Mouse (Mus musculus) MEL (cell line): ENCODE results near the gene Nt5e. TPM values are rescaled to one million over a fixed set of nuclear protein-coding genes. Genes with fewer than 3 reads are reported as not detected.

Experiments
- DNase-seq: peaks from one replicate; pipeline ENCODE4 v3.0.0; 2011; ENCODE audit warnings: low read depth, low spot score
- H3K27ac ChIP-seq: 2 replicates; pipeline ENCODE4 v1.5.1; 2012; ENCODE audit warnings: low read depth, mild to moderate bottlenecking, control low read depth, low read length, moderate library complexity; ENCODE audit not compliant: control insufficient read depth
- H3K27me3 ChIP-seq, 2 experiments: fragments of 150-350 bp in 1 of 2; sonication (generic) in 1 of 2; 2 replicates each; pipeline ENCODE4 v1.6.1; 2012; ENCODE audit warnings: low read length in 2 of 2, mild to moderate bottlenecking in 2 of 2, improper control_type of control experiment in 1 of 2, moderate library complexity in 1 of 2; ENCODE audit not compliant: insufficient read depth in 2 of 2, control insufficient read depth in 1 of 2
- H3K36me3 ChIP-seq, 2 experiments: 2 replicates each; pipeline ENCODE4 v1.6.1; 2012 to 2014; ENCODE audit warnings: low read length in 2 of 2, improper control_type of control experiment in 1 of 2, inconsistent platforms in 1 of 2, mild to moderate bottlenecking in 1 of 2; ENCODE audit not compliant: insufficient read depth in 2 of 2, control insufficient read depth in 1 of 2
- H3K4me1 ChIP-seq, 2 experiments: fragments of 150-350 bp in 1 of 2; sonication (generic) in 1 of 2; 2 replicates each; pipeline ENCODE4 v1.6.1; 2012; ENCODE audit warnings: low read length in 2 of 2, improper control_type of control experiment in 1 of 2, mild to moderate bottlenecking in 1 of 2; ENCODE audit not compliant: insufficient read depth in 2 of 2, control insufficient read depth in 1 of 2
- H3K4me3 ChIP-seq, 2 experiments: fragments of 150-350 bp in 1 of 2; sonication (generic) in 1 of 2; 2 replicates each; pipeline ENCODE4 v1.5.1; 2012; ENCODE audit warnings: low read depth in 2 of 2, low read length in 2 of 2, mild to moderate bottlenecking in 2 of 2, moderate library complexity in 2 of 2, control low read depth in 1 of 2, improper control_type of control experiment in 1 of 2; ENCODE audit not compliant: control insufficient read depth in 1 of 2, insufficient read depth in 1 of 2
- H3K79me2 ChIP-seq: 2 replicates; pipeline ENCODE4 v1.6.1; 2012; ENCODE audit warnings: mild to moderate bottlenecking, low read length, moderate library complexity; ENCODE audit not compliant: control insufficient read depth, poor library complexity, insufficient read depth
- H3K9ac ChIP-seq: 2 replicates; pipeline ENCODE4 v1.6.1; 2012; ENCODE audit warnings: low read depth, mild to moderate bottlenecking, control low read depth, low read length, moderate library complexity; ENCODE audit not compliant: control insufficient read depth, poor library complexity, severe bottlenecking
- H3K9me3 ChIP-seq: fragments of 150-350 bp; sonication (generic); replicated peaks from 2 replicates; pipeline ENCODE4 v1.6.1; 2012; ENCODE audit warnings: mild to moderate bottlenecking, low read length, improper control_type of control experiment, moderate library complexity; ENCODE audit not compliant: insufficient read depth
- BHLHE40 ChIP-seq: IDR thresholded peaks from 2 replicates; pipeline ENCODE4 v1.6.1; 2012; ENCODE audit warnings: low read depth, mild to moderate bottlenecking, inconsistent platforms, low read length, improper control_type of control experiment, borderline replicate concordance
- CHD1 ChIP-seq: IDR thresholded peaks from 2 replicates; pipeline ENCODE4 v1.6.1; 2012; ENCODE audit warnings: low read depth, mild to moderate bottlenecking, inconsistent platforms, low read length, improper control_type of control experiment
- E2F4 ChIP-seq: IDR thresholded peaks from 2 replicates; pipeline ENCODE4 v1.6.1; 2011; ENCODE audit warnings: low read depth, low read length, improper control_type of control experiment, borderline replicate concordance
- ELF1 ChIP-seq: IDR thresholded peaks from 2 replicates; pipeline ENCODE4 v1.6.1; 2014; ENCODE audit warnings: low read depth, mild to moderate bottlenecking, inconsistent platforms, low read length, improper control_type of control experiment, moderate library complexity
- EP300 ChIP-seq, 2 experiments: IDR thresholded peaks; 2 replicates each; pipeline ENCODE4 v1.6.1; 2011; ENCODE audit warnings: improper control_type of control experiment in 2 of 2, low read length in 2 of 2, low read depth in 1 of 2, mild to moderate bottlenecking in 1 of 2
- ETS1 ChIP-seq: IDR thresholded peaks from 2 replicates; pipeline ENCODE4 v1.6.1; 2012; ENCODE audit warnings: low read depth, mild to moderate bottlenecking, inconsistent platforms, low read length, improper control_type of control experiment, moderate library complexity
- GABPA ChIP-seq: IDR thresholded peaks from 2 replicates; pipeline ENCODE4 v1.6.1; 2012; ENCODE audit warnings: low read depth, mild to moderate bottlenecking, inconsistent platforms, low read length, improper control_type of control experiment, moderate library complexity
- GATA1 ChIP-seq: IDR thresholded peaks from 2 replicates; pipeline ENCODE4 v1.6.1; 2011; ENCODE audit warnings: low read depth, low read length, improper control_type of control experiment
- JUND ChIP-seq: IDR thresholded peaks from 2 replicates; pipeline ENCODE4 v1.6.1; 2011; ENCODE audit warnings: low read depth, mild to moderate bottlenecking, improper control_type of control experiment, low read length
- KAT2A ChIP-seq: conservative IDR thresholded peaks from 2 replicates; pipeline ENCODE4 v1.6.1; 2012; ENCODE audit warnings: low read depth, low read length, improper control_type of control experiment, inconsistent platforms
- MAX ChIP-seq: IDR thresholded peaks from 2 replicates; pipeline ENCODE4 v1.6.1; 2011; ENCODE audit warnings: low read length, improper control_type of control experiment
- MAZ ChIP-seq: IDR thresholded peaks from 2 replicates; pipeline ENCODE4 v1.6.1; 2012; ENCODE audit warnings: low read depth, mild to moderate bottlenecking, inconsistent platforms, low read length, improper control_type of control experiment
- MEF2A ChIP-seq: IDR thresholded peaks from 2 replicates; pipeline ENCODE4 v1.6.1; 2014; ENCODE audit warnings: low read depth, mild to moderate bottlenecking, inconsistent platforms, low read length, improper control_type of control experiment; ENCODE audit not compliant: poor library complexity, insufficient replicate concordance, severe bottlenecking; ENCODE audit errors: extremely low read depth
- MXI1 ChIP-seq: IDR thresholded peaks from 2 replicates; pipeline ENCODE4 v1.6.1; 2011; ENCODE audit warnings: mild to moderate bottlenecking, low read depth, low read length, improper control_type of control experiment
- NRF1 ChIP-seq: IDR thresholded peaks from 2 replicates; pipeline ENCODE4 v1.6.1; 2014; ENCODE audit warnings: low read depth, mild to moderate bottlenecking, inconsistent platforms, low read length, improper control_type of control experiment, moderate library complexity; ENCODE audit not compliant: poor library complexity, insufficient read depth, severe bottlenecking
- POLR2AphosphoS2 ChIP-seq: IDR thresholded peaks from 2 replicates; pipeline ENCODE4 v1.6.1; 2011; ENCODE audit warnings: low read length, improper control_type of control experiment
- POLR2AphosphoS5 ChIP-seq: IDR thresholded peaks from 2 replicates; pipeline ENCODE4 v1.6.1; 2012; ENCODE audit warnings: low read depth, borderline replicate concordance, mild to moderate bottlenecking, inconsistent platforms, low read length, moderate library complexity, mixed read lengths
- RCOR1 ChIP-seq: IDR thresholded peaks from 2 replicates; pipeline ENCODE4 v1.6.1; 2012; ENCODE audit warnings: low read depth, mild to moderate bottlenecking, inconsistent platforms, low read length, improper control_type of control experiment
- SIN3A ChIP-seq: IDR thresholded peaks from 2 replicates; pipeline ENCODE4 v1.6.1; 2012; ENCODE audit warnings: low read length, improper control_type of control experiment, inconsistent platforms
- SMC3 ChIP-seq: IDR thresholded peaks from 2 replicates; pipeline ENCODE4 v1.6.1; 2011; ENCODE audit warnings: low read depth, low read length, improper control_type of control experiment
- TBP ChIP-seq: IDR thresholded peaks from 2 replicates; pipeline ENCODE4 v1.8.0; 2011; ENCODE audit warnings: low read depth, low read length, improper control_type of control experiment
- TCF12 ChIP-seq: IDR thresholded peaks from 2 replicates; pipeline ENCODE4 v1.6.1; 2014; ENCODE audit warnings: low read depth, mild to moderate bottlenecking, inconsistent platforms, low read length, improper control_type of control experiment, moderate library complexity
- UBTF ChIP-seq: IDR thresholded peaks from 2 replicates; pipeline ENCODE4 v1.6.1; 2012; ENCODE audit warnings: low read depth, mild to moderate bottlenecking, inconsistent platforms, low read length, improper control_type of control experiment, moderate library complexity, borderline replicate concordance; ENCODE audit not compliant: insufficient read depth
- USF2 ChIP-seq, 2 experiments: IDR thresholded peaks; 2 replicates each; pipeline ENCODE4 v1.6.1; 2011 to 2012; ENCODE audit warnings: improper control_type of control experiment in 2 of 2, low read length in 2 of 2, borderline replicate concordance in 1 of 2, inconsistent platforms in 1 of 2, low read depth in 1 of 2, mild to moderate bottlenecking in 1 of 2; ENCODE audit not compliant: insufficient read depth in 1 of 2
- ZC3H11A ChIP-seq: IDR thresholded peaks from 2 replicates; pipeline ENCODE4 v1.6.1; 2012; ENCODE audit warnings: low read depth, mild to moderate bottlenecking, inconsistent platforms, low read length, improper control_type of control experiment
- ZKSCAN1 ChIP-seq: IDR thresholded peaks from 2 replicates; pipeline ENCODE4 v1.6.1; 2012; ENCODE audit warnings: low read depth, mild to moderate bottlenecking, inconsistent platforms, low read length, improper control_type of control experiment, moderate library complexity
- ZMIZ1 ChIP-seq: IDR thresholded peaks from 2 replicates; pipeline ENCODE4 v1.6.1; 2012; ENCODE audit warnings: low read depth, mild to moderate bottlenecking, inconsistent platforms, low read length, improper control_type of control experiment, moderate library complexity
- ZNF384 ChIP-seq: IDR thresholded peaks from 2 replicates; pipeline ENCODE4 v1.6.1; 2012; ENCODE audit warnings: low read depth, mild to moderate bottlenecking, inconsistent platforms, low read length, improper control_type of control experiment
- polyA plus RNA-seq, 2 experiments: library from polyadenylated mRNA; stranded (reverse) in 1 of 2; unstranded in 1 of 2; fragments of >175 nt in 1 of 2; fragments of >200 nt in 1 of 2; gene quantifications; 2 replicates each; pipeline versions ENCODE4 v1.2.1 to v1.2.4; 2012; ENCODE audit warnings: low replicate concordance in 2 of 2, low read depth in 1 of 2; ENCODE audit not compliant: insufficient read length in 2 of 2, insufficient read depth in 1 of 2, missing spikeins in 1 of 2
- total RNA-seq: library from RNA; depleted of rRNA; stranded (reverse); fragments of 300-350 nt; gene quantifications from 2 replicates; pipeline ENCODE4 v1.2.3, GENCODE M21; 2012

The Nt5e gene
- total and polyA plus RNA-seq, 3 experiments, result 0.12 to 0.19 TPM; not detected in 1

GRCm38 (mm10) chr9:88362055-88362850 is 35.3 kb downstream of the Nt5e start:
- Histone ChIP-seq H3K79me2 (no peaks in the 10 kb centered on the region), H3K27ac (no peak overlapping the region), H3K4me3 (no peak overlapping the region), H3K9ac (no peak overlapping the region), H3K27me3 (no peaks in the 10 kb centered on the region), H3K9me3 (no peaks in the 10 kb centered on the region), H3K4me1 (peaks cover 17 to 22% of the 10 kb centered on the region in 2 experiments), H3K36me3 (peaks cover 0 to 13% of the 10 kb centered on the region in 2 experiments; a peak in 2 of 4 replicates)
- peak; percentile 51 for DNase-seq
- TF ChIP-seq POLR2AphosphoS2 (no peak), CHD1 (no peak), USF2 (IDR thresholded peaks at IDR 0.05; ENCODE audit: borderline replicate concordance in 1 of 2, insufficient read depth in 1 of 2, low read depth in 1 of 2, low read length in 2 of 2) (no peak), ZKSCAN1 (no peak), ZNF384 (no peak), ELF1 (no peak), BHLHE40 (no peak), SIN3A (no peak), MAX (no peak), ETS1 (0 out of 2 replicates have a peak, but pooled peaks have one; percentile 17), TCF12 (peak; percentile 55), JUND (no peak), EP300 (IDR thresholded peaks at IDR 0.05; ENCODE audit: low read depth in 1 of 2, low read length in 2 of 2) (peak; percentile 54 to 66; a peak in 3 of 4 replicates), E2F4 (no peak), ZMIZ1 (no peak), MAZ (0 out of 2 replicates have a peak, but pooled peaks have one; percentile 14), ZC3H11A (no peak), UBTF (no peak), SMC3 (no peak), MXI1 (no peak), MEF2A (no peak), NRF1 (no peak), RCOR1 (no peak), POLR2AphosphoS5 (no peak), KAT2A (no peak), GATA1 (peak; percentile 44), TBP (no peak), GABPA (no peak)
